Mouse (Mus musculus) hindbrain, embryonic 14.5 days (tissue): ENCODE results near the gene Rnaseh2a. TPM values are rescaled to one million over a fixed set of nuclear protein-coding genes. Genes with fewer than 3 reads are reported as not detected.

ENCODE experiments used
- ATAC-seq: fragments of 200-750 bp; cut with Nextera tagmentation; 2 replicates; pipeline ENCODE4 v1.8.0; 2017; ENCODE audit warnings: moderate number of reproducible peaks, mild to moderate bottlenecking, moderate TSS enrichment, moderate library complexity; ENCODE audit not compliant: low FRiP score
- DNase-seq: peaks from one replicate; pipeline ENCODE4 v3.0.0-alpha.2; 2015; ENCODE audit warnings: low spot score
- H3K27ac ChIP-seq: fragments of 300-500 bp; sonication (generic); 2 replicates; pipeline ENCODE4 v1.5.1; 2014; ENCODE audit warnings: mild to moderate bottlenecking, moderate library complexity
- H3K27me3 ChIP-seq: fragments of 300-500 bp; sonication (generic); 2 replicates; pipeline ENCODE4 v1.6.1; 2014; ENCODE audit warnings: mild to moderate bottlenecking, low read length, mixed read lengths; ENCODE audit not compliant: control insufficient read depth, insufficient read depth
- H3K36me3 ChIP-seq: fragments of 300-500 bp; sonication (generic); replicated peaks from 2 replicates; pipeline ENCODE4 v1.6.1; 2014; ENCODE audit not compliant: control insufficient read depth, insufficient read depth
- H3K4me1 ChIP-seq: fragments of 300-500 bp; sonication (generic); replicated peaks from 2 replicates; pipeline ENCODE4 v1.6.1; 2014; ENCODE audit warnings: antibody characterized with exemption, low read length, mixed read lengths; ENCODE audit not compliant: control insufficient read depth, insufficient read depth
- H3K4me2 ChIP-seq: fragments of 300-500 bp; sonication (generic); replicated peaks from 2 replicates; pipeline ENCODE4 v1.6.1; 2014; ENCODE audit warnings: mild to moderate bottlenecking, moderate library complexity
- H3K4me3 ChIP-seq: fragments of 300-500 bp; sonication (generic); replicated peaks from 2 replicates; pipeline ENCODE4 v1.5.1; 2014; ENCODE audit warnings: mild to moderate bottlenecking, low read length
- H3K9ac ChIP-seq: fragments of 300-500 bp; sonication (generic); 2 replicates; pipeline ENCODE4 v1.6.1; 2014
- H3K9me3 ChIP-seq: fragments of 300-500 bp; sonication (generic); 2 replicates; pipeline ENCODE4 v1.6.1; 2016; ENCODE audit warnings: low read length; ENCODE audit not compliant: control insufficient read depth
- WGBS: fragments of 180-500 bp; shearing (Covaris S2); extraction: QIAGEN DNeasy Blood & Tissue Kit; methylation state at CpG from one replicate; pipeline ENCODE4 v1.1.7; 2014; 5-methylcytosine and 5-hydroxymethylcytosine counted together
- microRNA-seq: library from miRNA; unstranded; fragments of <30 nt; microRNA quantifications from one replicate; pipeline ENCODE4, GENCODE M21; 2016
- polyA plus RNA-seq: library from polyadenylated mRNA; unstranded; fragments of >200 nt; fragmentation: Nextera tagmentation; extraction: Ambion mirVana; gene quantifications from 2 replicates; pipeline ENCODE4 v1.2.1, GENCODE M21; 2014

Rnaseh2a gene
- polyA plus RNA-seq, 1 experiment from 2014 or later: 47.8 TPM

DNA sequence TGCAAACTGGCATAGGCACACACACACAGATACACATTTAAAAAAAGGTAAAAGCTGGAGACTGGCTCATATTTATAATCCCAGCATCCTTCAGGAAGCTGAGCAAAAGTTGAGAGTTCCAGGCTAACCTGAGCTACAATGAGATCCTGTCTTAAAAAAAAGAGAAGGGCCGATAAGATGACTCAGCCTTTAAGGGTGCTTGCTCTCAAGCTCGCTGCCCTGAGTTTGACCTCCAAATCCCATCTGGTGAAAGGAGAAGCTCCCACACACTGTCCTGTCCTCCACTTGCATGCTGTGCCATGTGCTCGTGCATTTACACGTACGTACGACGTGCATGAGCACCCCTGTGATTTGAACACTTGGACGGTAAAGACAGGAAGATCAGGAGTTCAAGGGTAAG lies 62.1 kb downstream of the Rnaseh2a start:
- no peak overlapping the region for H3K4me2 ChIP-seq
- WGBS: 79% methylated on average over 8 of the region's 8 CpGs
- peaks cover 29% of the 10 kb centered on the region for H3K27me3 ChIP-seq
- no peak overlapping the region for H3K9ac ChIP-seq
- H3K4me3 ChIP-seq: no peak overlapping the region
- peaks cover 25% of the 10 kb centered on the region for H3K36me3 ChIP-seq
- no peak for DNase-seq
- no peak for ATAC-seq
- no peak overlapping the region for H3K27ac ChIP-seq
- no peaks in the 10 kb centered on the region for H3K9me3 ChIP-seq
- H3K4me1 ChIP-seq: peaks cover 16% of the 10 kb centered on the region

DNA sequence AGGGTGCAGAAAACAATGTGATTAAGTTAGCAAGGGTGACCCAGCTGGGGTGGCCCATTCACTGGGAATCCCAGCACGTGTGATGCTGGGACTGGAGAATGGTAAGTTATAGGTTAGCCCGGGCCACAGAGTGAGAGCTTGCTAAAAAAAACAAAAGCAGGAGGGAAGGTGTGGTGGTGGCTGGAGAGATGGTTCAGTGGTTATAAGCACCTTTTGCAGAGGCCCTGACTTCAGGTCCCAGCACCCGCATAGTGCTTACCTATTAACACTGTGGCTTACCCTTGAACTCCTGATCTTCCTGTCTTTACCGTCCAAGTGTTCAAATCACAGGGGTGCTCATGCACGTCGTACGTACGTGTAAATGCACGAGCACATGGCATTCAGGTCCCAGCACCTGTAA lies 62.5 kb downstream of the Rnaseh2a start:
- no peak for ATAC-seq
- H3K9me3 ChIP-seq: no peaks in the 10 kb centered on the region
- peaks cover 16% of the 10 kb centered on the region for H3K4me1 ChIP-seq
- H3K36me3 ChIP-seq: peaks cover 21% of the 10 kb centered on the region
- no peak overlapping the region for H3K4me3 ChIP-seq
- no peak overlapping the region for H3K4me2 ChIP-seq
- WGBS: 86% methylated on average over 9 of the region's 9 CpGs
- H3K9ac ChIP-seq: no peak overlapping the region
- no peak overlapping the region for H3K27ac ChIP-seq
- peaks cover 30% of the 10 kb centered on the region for H3K27me3 ChIP-seq
- DNase-seq: no peak

Small RNA genes lying within 50 kb of the gene (microRNA-seq; reads per million reads assigned to microRNA genes)
- not detected for gene Gm24197

Other genes starting within 250 kb of the Rnaseh2a start
- gene G430095P16Rik, start 246.8 kb downstream of the Rnaseh2a start, polyA plus RNA-seq: 0.55 and 0.71 TPM in 2 replicates
- 78.8 and 82.4 TPM in 2 replicates for gene Nfix, start 169.4 kb downstream of the Rnaseh2a start, polyA plus RNA-seq
- gene Dand5, start 146.9 kb downstream of the Rnaseh2a start, polyA plus RNA-seq: 13.5 and 14.6 TPM in 2 replicates
- 35.0 and 37.4 TPM in 2 replicates for gene Gadd45gip1, start 138.2 kb downstream of the Rnaseh2a start, polyA plus RNA-seq
- gene Rad23a, start 129.1 kb downstream of the Rnaseh2a start, polyA plus RNA-seq: 75.7 and 81.1 TPM in 2 replicates
- gene Calr, start 122.8 kb downstream of the Rnaseh2a start, polyA plus RNA-seq: 574 and 709 TPM in 2 replicates
- gene Farsa, start 112.8 kb downstream of the Rnaseh2a start, polyA plus RNA-seq: 87.8 and 93.4 TPM in 2 replicates
- gene Syce2, start 97.7 kb downstream of the Rnaseh2a start, polyA plus RNA-seq: 27.7 and 32.5 TPM in 2 replicates
- 25.6 and 29.8 TPM in 2 replicates for gene Gcdh, start 75.8 kb downstream of the Rnaseh2a start, polyA plus RNA-seq
- gene Klf1, start 67.8 kb downstream of the Rnaseh2a start, polyA plus RNA-seq: 0.70 and 0.91 TPM in 2 replicates
- 3.3 and 6.0 TPM in 2 replicates for gene Dnase2a, start 61.2 kb downstream of the Rnaseh2a start, polyA plus RNA-seq
- gene Mast1, start 32.4 kb downstream of the Rnaseh2a start, polyA plus RNA-seq: 69.7 and 76.5 TPM in 2 replicates
- gene Rtbdn, start 22.8 kb downstream of the Rnaseh2a start, polyA plus RNA-seq: 1.1 and 1.8 TPM in 2 replicates
- not detected in 2 replicates for gene Gm49661, start 334 bp downstream of the Rnaseh2a start, polyA plus RNA-seq
- gene Prdx2, start 180 bp downstream of the Rnaseh2a start, polyA plus RNA-seq: 1,143 and 1,221 TPM in 2 replicates
- gene Junb, start 9.0 kb upstream of the Rnaseh2a start, polyA plus RNA-seq: 6.0 and 6.2 TPM in 2 replicates
- 24.6 and 27.3 TPM in 2 replicates for gene Hook2, start 20.8 kb upstream of the Rnaseh2a start, polyA plus RNA-seq
- gene Best2, start 44.8 kb upstream of the Rnaseh2a start, polyA plus RNA-seq: not detected in 2 replicates
- gene Asna1, start 55.5 kb upstream of the Rnaseh2a start, polyA plus RNA-seq: 121 and 137 TPM in 2 replicates
- gene Trir, start 57.1 kb upstream of the Rnaseh2a start, polyA plus RNA-seq: 162 and 165 TPM in 2 replicates
- gene Tnpo2, start 67.1 kb upstream of the Rnaseh2a start, polyA plus RNA-seq: 42.4 and 46.4 TPM in 2 replicates
- gene Fbxw9, start 90.3 kb upstream of the Rnaseh2a start, polyA plus RNA-seq: 63.0 and 68.9 TPM in 2 replicates
- 1.4 TPM in 1 of 2 replicates, not detected in the other for gene Gm5741, start 98.2 kb upstream of the Rnaseh2a start, polyA plus RNA-seq
- 105 and 113 TPM in 2 replicates for gene Dhps, start 102.0 kb upstream of the Rnaseh2a start, polyA plus RNA-seq
- gene Wdr83os, start 111.0 kb upstream of the Rnaseh2a start, polyA plus RNA-seq: 119 and 136 TPM in 2 replicates
- 41.2 and 43.9 TPM in 2 replicates for gene Wdr83, start 111.5 kb upstream of the Rnaseh2a start, polyA plus RNA-seq
- 17.3 and 20.1 TPM in 2 replicates for gene Man2b1, start 113.5 kb upstream of the Rnaseh2a start, polyA plus RNA-seq
- gene Zfp791, start 153.3 kb upstream of the Rnaseh2a start, polyA plus RNA-seq: 3.6 TPM in 2 replicates
- gene Cks1brt, start 182.2 kb upstream of the Rnaseh2a start, polyA plus RNA-seq: not detected in 2 replicates